Mouse (Mus musculus) kidney, adult 9 months (tissue): ENCODE results near the gene Kap.
"Not testable (repeated sequence)": the region's sequence is repeated elsewhere in the genome, so short reads cannot be mapped to it uniquely, and the experiment has no call there.

Experiments used
- DNase-seq: peaks from one replicate; pipeline ENCODE4 v3.0.0; 2022

Gene Kap

GRCm38 (mm10) chr6:133853526-133853925 lies at the start of gene Kap:
Kap (minus strand) TSS chr6:133853762.
- DNase-seq = peak; percentile 81

GRCm38 (mm10) chr6:133885871-133886415 lies 32.4 kb upstream of the Kap start:
- peak; percentile 89 for DNase-seq

GRCm38 (mm10) chr6:133883446-133883985 lies 30.0 kb upstream of the Kap start:
- peak; percentile 89 for DNase-seq

GRCm38 (mm10) chr6:133875906-133876462 lies 22.4 kb upstream of the Kap start:
- peak; percentile 79 for DNase-seq

- peak; percentile 88 for DNase-seq
Measured at GRCm38 (mm10) chr6:133872667-133873066, 19.1 kb upstream of the Kap start.

GRCm38 (mm10) chr6:133871131-133871530 lies 17.6 kb upstream of the Kap start:
- DNase-seq = peak; percentile 87

GRCm38 (mm10) chr6:133868381-133868780 lies 14.8 kb upstream of the Kap start:
- peak; percentile 62 for DNase-seq

- DNase-seq = peak; percentile 76
Measured at GRCm38 (mm10) chr6:133855871-133856270, 2.3 kb upstream of the Kap start.

- DNase-seq = peak; percentile 64
Measured at GRCm38 (mm10) chr6:133849359-133849758, 4.2 kb downstream of the Kap start.

- peak; percentile 70 for DNase-seq
Measured at GRCm38 (mm10) chr6:133848861-133849260, 4.7 kb downstream of the Kap start.

- DNase-seq = not testable (repeated sequence)
Measured at GRCm38 (mm10) chr6:133838296-133838995, 15.1 kb downstream of the Kap start.

GRCm38 (mm10) chr6:133812342-133812741 lies 41.2 kb downstream of the Kap start:
- peak; percentile 45 for DNase-seq
